Mouse (Mus musculus): ENCODE measurements around the gene Iars2.
A peak's percentile ranks its signal among the peaks of the same experiment; 100 is the strongest.

Gene Iars2

DNA sequence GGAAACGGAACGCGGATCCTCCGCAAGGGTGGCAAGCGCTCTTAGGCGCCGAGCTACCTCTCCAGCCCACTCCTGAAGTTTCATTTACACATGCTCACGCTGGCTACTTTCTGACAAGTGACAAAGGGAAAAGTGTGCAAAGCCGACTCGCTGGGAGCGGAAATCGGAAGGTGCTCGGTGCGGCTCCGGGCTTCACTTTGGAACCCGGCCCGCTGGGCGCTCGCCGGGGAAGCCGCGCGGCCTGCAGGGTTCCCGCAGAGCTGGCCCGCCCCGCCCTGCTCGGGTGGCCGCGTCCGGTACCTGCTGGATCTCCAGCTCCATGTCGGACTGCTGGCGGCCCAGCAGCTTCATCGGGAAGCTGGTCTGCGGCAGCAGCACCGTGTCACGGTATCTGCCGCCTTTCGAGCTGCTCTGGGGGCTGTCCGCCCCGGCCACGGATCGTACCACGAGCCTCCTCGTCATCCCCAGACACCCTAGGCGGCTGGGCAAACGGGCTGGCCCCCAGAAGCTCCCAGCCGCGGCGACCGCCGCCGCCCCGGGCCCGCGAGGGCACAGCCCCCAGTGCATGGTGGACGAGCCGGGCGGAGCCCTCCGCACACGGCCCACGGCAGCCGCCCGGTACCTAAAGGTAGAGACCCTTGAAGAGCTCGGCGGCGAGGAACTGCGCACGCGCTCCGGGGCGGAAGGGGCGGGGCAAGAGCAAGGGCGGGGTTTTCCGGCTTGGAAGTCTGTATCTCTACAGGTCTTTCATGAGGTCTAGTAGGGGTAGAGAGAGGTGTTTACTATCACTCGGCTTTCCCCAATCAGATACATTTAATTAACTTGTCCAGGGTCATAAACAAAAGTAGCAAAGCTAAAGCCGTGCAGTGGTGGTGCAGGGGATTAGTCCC is at the start of gene Iars2:
Gene Iars2, minus strand, starts transcription at position 676 of the 890 bp plus-strand sequence.
- peak; percentile 82 to 91 for DNase-seq (ENCODE audit: low spot score in 2 of 2)

GRCm38 (mm10) chr1:185377429-185377828 is 48.2 kb upstream of the Iars2 start:
- no peak for DNase-seq (ENCODE audit: low spot score in 2 of 2)

DNA sequence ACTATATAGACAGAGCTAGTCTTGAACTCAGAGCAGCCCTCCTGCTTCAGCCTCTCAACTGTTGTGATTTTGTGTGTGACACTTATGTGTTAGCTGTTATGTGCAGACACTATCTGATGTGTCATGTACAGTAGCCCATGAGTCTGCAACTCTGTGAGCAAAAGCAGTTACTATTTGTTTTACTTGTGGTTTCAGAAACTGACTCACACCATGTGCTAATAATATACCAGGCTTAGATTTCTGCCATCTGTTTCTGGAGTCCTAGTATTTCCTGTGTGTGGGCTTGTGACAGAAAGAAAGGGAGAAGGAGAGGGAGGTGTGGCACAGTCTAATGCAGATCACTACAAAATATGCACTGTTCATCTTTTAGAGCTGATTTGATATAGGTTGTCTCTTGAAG is 47.2 kb upstream of the Iars2 start:
- no peak for DNase-seq (ENCODE audit: low spot score in 2 of 2)

- DNase-seq (ENCODE audit: low spot score in 2 of 2) = no peak
Measured at GRCm38 (mm10) chr1:185369979-185370378, 40.8 kb upstream of the Iars2 start.

- DNase-seq (ENCODE audit: low spot score in 2 of 2) = no peak
Measured at GRCm38 (mm10) chr1:185367383-185367782, 38.2 kb upstream of the Iars2 start.

- DNase-seq (ENCODE audit: low spot score in 2 of 2) = no peak
Measured at GRCm38 (mm10) chr1:185364183-185364540, 35.0 kb upstream of the Iars2 start.

- peak in 1 of 2 experiments; percentile 25 for DNase-seq (ENCODE audit: low spot score in 2 of 2)
Measured at GRCm38 (mm10) chr1:185363526-185364182, 34.5 kb upstream of the Iars2 start.

- DNase-seq (ENCODE audit: low spot score in 2 of 2) = peak; percentile 97 to 98
Measured at GRCm38 (mm10) chr1:185362677-185363520, 33.7 kb upstream of the Iars2 start, which contains the start of gene Eprs. TSS of gene Eprs (plus strand) at chr1:185363044.

- no peak for DNase-seq (ENCODE audit: low spot score in 2 of 2)
Measured at GRCm38 (mm10) chr1:185358211-185358610, 29.0 kb upstream of the Iars2 start.

- DNase-seq (ENCODE audit: low spot score in 2 of 2) = no peak
Measured at GRCm38 (mm10) chr1:185356246-185356645, 27.1 kb upstream of the Iars2 start.

GRCm38 (mm10) chr1:185354731-185355130 is 25.5 kb upstream of the Iars2 start:
- DNase-seq (ENCODE audit: low spot score in 2 of 2) = no peak

DNA sequence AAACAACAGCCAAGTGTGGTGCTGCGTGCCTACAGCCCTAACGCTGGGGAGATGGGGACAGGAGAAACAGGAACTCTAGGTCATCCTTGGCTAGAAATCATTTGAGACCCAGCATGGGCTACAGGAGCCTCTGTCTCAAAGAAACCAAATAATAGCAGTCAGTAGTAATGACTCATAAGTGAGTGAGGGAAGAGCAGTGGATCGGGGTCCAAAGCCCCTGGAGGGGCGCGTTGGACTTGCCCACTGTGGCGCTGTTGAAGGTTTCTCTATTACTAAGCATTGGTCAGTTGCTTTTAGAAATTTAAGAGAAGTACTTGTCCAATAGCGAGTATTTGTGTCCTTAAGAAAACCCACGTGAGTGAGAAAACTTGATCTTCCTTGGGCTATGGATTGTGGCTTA is 24.2 kb upstream of the Iars2 start:
- DNase-seq (ENCODE audit: low spot score in 2 of 2) = no peak

GRCm38 (mm10) chr1:185352151-185352550 is 23.0 kb upstream of the Iars2 start:
- DNase-seq (ENCODE audit: low spot score in 2 of 2) = no peak

DNA sequence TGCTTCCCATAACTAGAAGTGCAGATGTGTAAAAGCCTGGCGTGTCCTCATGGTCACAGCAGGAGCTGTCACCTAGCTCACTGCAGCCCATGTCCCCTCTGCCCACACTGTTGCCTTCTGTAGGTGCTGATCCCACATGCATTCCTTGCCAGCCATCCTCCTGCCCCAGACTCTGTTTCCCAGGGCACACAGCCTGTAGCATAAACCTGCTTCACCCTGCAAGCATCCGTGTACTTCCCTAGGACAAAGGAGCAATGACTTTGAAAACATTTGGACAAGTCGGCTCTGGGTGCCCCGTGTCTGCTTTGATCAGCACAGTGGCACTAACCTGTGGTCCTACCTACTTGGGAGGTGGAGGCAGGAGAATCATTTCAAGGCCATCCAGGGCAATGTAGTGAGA is 21.4 kb upstream of the Iars2 start:
- DNase-seq (ENCODE audit: low spot score in 2 of 2) = no peak

GRCm38 (mm10) chr1:185349741-185350140 is 20.5 kb upstream of the Iars2 start:
- no peak for DNase-seq (ENCODE audit: low spot score in 2 of 2)

DNA sequence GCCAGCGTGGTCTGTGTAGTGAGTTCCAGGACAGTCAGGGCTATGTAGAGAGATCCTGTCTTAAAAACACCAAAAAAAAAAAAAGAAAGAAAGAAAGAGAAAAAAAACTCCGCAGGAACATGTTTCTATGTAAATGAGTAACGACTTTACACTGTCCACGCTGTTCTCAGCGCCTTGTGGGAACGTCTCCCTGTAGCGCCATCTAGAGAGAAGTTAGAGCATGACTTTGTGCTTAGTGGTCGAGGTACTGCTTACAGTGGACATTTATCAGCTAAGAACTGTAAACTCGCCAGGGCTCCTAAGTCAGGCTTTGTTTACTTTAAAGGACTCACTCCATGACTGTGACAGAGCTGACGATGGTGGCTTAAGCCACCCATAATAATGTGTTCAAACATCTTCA is 17.0 kb upstream of the Iars2 start:
- DNase-seq (ENCODE audit: low spot score in 2 of 2) = no peak

DNA sequence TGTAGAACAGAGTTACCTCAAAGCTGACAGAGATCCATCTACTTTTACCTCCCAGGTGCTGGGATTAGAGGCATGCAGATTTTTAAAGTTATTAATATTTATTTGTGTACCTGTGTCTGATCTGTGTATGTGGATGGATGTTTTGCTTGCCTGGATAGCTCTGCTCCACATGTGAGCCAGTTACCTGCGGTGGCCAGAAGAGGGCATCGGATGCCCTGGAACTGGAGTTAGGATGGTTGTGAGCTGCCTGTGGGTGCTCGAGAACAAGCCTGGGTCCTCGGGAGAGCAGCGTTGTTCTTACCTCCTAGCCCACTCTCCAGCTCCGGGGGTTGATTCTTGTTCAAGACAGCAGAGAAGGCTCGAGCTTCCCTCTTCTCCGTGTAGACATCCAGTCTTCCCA is 14.2 kb upstream of the Iars2 start:
- no peak for DNase-seq (ENCODE audit: low spot score in 2 of 2)

- DNase-seq (ENCODE audit: low spot score in 2 of 2) = no peak
Measured at GRCm38 (mm10) chr1:185342441-185342840, 13.2 kb upstream of the Iars2 start.

GRCm38 (mm10) chr1:185336535-185336934 is 7.3 kb upstream of the Iars2 start:
- DNase-seq (ENCODE audit: low spot score in 2 of 2) = no peak

GRCm38 (mm10) chr1:185335231-185335765 is 6.1 kb upstream of the Iars2 start:
- no peak for DNase-seq (ENCODE audit: low spot score in 2 of 2)

DNA sequence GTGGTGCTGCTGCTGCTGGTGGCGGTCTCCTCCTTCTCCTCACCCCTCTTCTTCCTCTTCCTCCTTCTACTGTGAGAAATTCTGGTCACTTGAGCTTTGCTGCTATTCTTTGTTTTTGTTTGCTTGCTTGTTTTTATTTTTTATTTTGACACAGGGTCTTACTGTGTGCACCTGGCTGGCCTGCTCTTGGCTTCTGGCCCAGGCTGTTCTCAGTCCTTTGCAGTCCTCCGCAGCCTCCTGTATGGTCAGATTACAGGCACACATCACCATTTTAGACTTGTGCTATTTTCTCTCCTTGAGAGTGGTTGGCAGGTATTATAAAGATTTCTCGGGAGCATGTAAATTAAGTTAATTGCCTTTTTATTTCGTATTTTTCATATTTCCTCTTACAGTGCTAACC is 4.9 kb upstream of the Iars2 start:
- DNase-seq (ENCODE audit: low spot score in 2 of 2) = no peak

- no peak for DNase-seq (ENCODE audit: low spot score in 2 of 2)
Measured at GRCm38 (mm10) chr1:185333651-185334050, 4.5 kb upstream of the Iars2 start.
